Mouse (Mus musculus) adrenal gland, postnatal 0 days (tissue): ENCODE measurements around the gene Zfp827. TPM values are rescaled to one million over a fixed set of nuclear protein-coding genes. Genes with fewer than 3 reads are reported as not detected.

ENCODE experiments used
- polyA plus RNA-seq: library from polyadenylated mRNA; unstranded; fragments of >200 nt; fragmentation: Nextera tagmentation; extraction: Ambion mirVana; gene quantifications from 2 replicates; pipeline ENCODE4 v1.2.1, GENCODE M21; 2015

The Zfp827 gene
- polyA plus RNA-seq: 3.6 and 4.2 TPM in 2 replicates

DNA sequence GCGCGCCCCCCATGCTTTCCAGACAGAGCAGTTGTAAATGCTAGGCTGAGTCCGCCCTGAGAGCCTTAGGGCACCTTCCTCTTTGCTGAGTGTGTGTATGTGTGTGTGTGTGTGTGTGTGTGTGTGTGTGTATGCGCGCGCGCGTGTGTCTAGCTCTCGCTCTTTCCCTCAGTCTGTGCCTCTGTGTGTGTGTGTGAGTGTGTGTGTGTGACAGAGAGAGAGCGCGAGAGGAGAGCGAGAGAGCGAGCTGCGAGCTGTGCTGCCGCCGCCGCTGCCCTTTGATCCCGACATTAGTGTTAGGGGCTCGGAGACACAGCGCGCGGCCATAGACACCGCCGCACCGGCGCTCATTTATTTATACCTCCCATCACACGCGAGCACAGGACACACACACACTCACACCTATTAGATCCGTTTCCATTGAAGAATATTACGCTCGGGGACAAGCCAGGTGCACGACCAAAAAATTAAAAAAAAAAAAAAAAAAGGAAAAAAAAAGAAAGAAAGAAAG is at the start of gene Zfp827:
Zfp827 (plus strand) TSS at position 461 of the 511 bp plus-strand sequence.

Other genes with a start within 250 kb of the Zfp827 start
- gene Lsm6, start 207.3 kb upstream of the Zfp827 start, polyA plus RNA-seq: 129 and 159 TPM in 2 replicates
- not detected in 2 replicates for gene 1700011L22Rik, start 220.1 kb downstream of the Zfp827 start, polyA plus RNA-seq